Mouse (Mus musculus) cerebellum, adult 11-12 months (tissue): ENCODE data around the gene 4933417A18Rik.
"Not testable (repeated sequence)": the region's sequence is repeated elsewhere in the genome, so short reads cannot be mapped to it uniquely, and the experiment has no call there.

Source experiments
- DNase-seq: peaks from one replicate; pipeline ENCODE4 v3.0.0; 2022

The 4933417A18Rik gene

DNA sequence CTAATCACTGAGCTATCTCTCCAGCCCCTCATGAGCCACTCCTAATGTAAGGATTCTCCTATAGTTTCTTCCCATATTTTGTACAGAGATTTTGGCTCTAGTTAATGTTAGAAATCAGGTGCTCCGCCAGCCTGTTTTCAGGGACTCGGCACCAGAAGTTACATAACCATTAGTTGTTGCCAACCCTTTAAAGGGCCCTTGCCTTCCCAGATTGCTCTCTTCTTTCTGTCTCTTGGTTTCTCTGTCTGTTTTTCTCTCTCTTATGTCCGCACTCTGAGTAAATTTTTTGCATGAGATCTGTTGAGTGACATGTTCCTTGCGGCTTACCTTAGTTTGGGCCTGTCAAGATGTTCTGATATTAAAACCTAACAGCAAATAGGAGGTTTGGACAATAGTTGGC is 51.9 kb downstream of the 4933417A18Rik start:
- no peak for DNase-seq

- DNase-seq = no peak
Measured at GRCm38 (mm10) chr13:34977410-34977809, 53.2 kb downstream of the 4933417A18Rik start.

DNA sequence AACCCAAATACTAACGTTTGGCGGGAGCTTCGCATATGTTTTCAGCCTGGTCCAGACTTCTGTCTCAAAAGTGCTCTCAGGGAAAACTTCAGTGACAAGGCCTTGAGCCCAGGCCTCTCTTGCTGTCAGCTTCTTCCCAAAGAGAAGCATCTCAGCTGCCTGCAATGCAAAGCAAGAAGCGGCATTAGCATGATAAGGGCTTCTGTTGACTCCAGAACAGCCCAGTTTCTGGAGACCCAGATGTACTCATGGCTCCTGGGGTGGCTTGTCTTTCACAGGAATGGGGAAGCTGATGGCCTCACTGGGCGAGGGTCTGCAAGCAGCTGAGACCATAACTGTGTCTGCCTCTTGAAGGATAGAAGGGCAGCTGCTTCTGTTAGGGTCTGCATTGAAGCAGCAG is 54.4 kb downstream of the 4933417A18Rik start:
- DNase-seq = not testable (repeated sequence)

- not testable (repeated sequence) for DNase-seq
Measured at GRCm38 (mm10) chr13:34983479-34983878, 59.3 kb downstream of the 4933417A18Rik start.

- DNase-seq = no peak
Measured at GRCm38 (mm10) chr13:34991581-34992273, 67.5 kb downstream of the 4933417A18Rik start.

GRCm38 (mm10) chr13:34993085-34993484 is 68.9 kb downstream of the 4933417A18Rik start:
- no peak for DNase-seq

GRCm38 (mm10) chr13:34993595-34993982 is 69.4 kb downstream of the 4933417A18Rik start:
- no peak for DNase-seq

GRCm38 (mm10) chr13:34993983-34994811 is 70.0 kb downstream of the 4933417A18Rik start:
- DNase-seq = peak; percentile 94

DNA sequence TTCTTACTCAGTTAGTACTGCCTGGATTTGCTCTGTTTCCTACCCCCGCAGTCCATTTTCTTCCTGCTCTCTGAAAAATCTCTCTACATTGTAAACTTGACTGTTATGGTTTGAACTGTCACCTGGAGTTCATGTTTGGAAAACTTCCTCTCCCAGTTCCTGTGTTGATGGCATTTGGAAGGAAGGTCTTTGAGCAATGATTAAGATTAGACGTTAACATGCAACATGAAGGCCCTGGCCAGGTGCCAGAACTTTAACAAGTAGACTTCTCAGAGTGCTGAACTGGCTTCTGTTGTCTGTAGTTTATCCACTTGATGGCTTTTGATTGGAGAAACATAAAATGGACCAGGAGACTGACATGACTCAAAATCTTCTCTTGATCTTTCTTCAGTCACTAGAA is 71.7 kb downstream of the 4933417A18Rik start:
- DNase-seq = no peak
